ENCODE assay signal across 18 mouse cellular contexts in the genomic region with DNA sequence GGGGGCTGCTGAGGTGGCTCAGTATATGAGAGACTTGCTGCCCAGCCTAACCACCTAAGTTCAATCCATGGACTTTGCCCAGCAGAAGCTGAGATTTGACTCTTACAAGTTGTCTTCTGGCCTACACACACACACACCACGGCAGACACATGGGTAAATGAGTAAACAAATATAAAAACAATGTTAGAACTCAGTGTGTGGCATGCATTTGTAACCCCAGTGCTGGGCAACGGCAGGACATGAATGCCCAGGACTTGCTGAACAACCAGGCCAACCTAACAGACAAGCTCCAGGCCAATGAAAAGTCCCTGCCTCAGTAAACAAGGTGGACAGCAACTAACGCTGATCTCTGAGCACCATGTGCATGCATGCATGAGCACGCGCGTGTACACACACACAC. TPM values are rescaled to one million over a fixed set of nuclear protein-coding genes. Genes with fewer than 3 reads are reported as not detected.
DNase-seq lines count a peak whose midpoint lies in the region; ATAC-seq lines count a peak whose summit lies in the region.
"Had no signal": no experiment of that assay in that cellular context is flagged by ENCODE, and none has a peak within 500 bp of the region (broad histone marks: within the 10 kb centered on the region; RNA-seq: fewer than 3 reads in every experiment).

No protein-coding gene starts in this region.

- H3K27me3 ChIP-seq in kidney, embryonic 15.5 days, result no peaks in the 10 kb centered on the region
- H3K27me3 ChIP-seq: embryonic facial prominence, embryonic 15.5 days; forebrain, embryonic 15.5 days had no signal

- 86% methylated on average over 6 of the region's 6 CpGs for WGBS in kidney, embryonic 15.5 days

- ATAC-seq in kidney, embryonic 15.5 days (replicated peaks; ENCODE audit: low FRiP score), result no peak
- ATAC-seq in erythroid progenitor cell, adult 5-6 weeks (replicated peaks; ENCODE audit: low FRiP score, poor library complexity, severe bottlenecking), result no peak
- ATAC-seq: forebrain, embryonic 15.5 days had no signal

- no peaks in the 10 kb centered on the region for H3K9me3 ChIP-seq in kidney, embryonic 15.5 days (replicated peaks)
- H3K9me3 ChIP-seq: embryonic facial prominence, embryonic 15.5 days; forebrain, embryonic 15.5 days; heart, embryonic 13.5 days had no signal

- peak overlapping the region; percentile 19; the same call in 1 of the 2 replicates for H3K27ac ChIP-seq in kidney, embryonic 15.5 days
- H3K27ac ChIP-seq: embryonic facial prominence, embryonic 15.5 days; forebrain, embryonic 15.5 days; heart, embryonic 13.5 days had no signal

- peak; percentile 75 to 88 for DNase-seq in kidney, adult 8-10 months
- DNase-seq in kidney, postnatal 14 days, result peak; percentile 73
- no peak for DNase-seq in MN1 (ENCODE audit: low spot score)
- DNase-seq in retina, embryonic 14.5 days (ENCODE audit: low spot score), result no peak
- DNase-seq: adrenal gland, adult 8-10 months; adrenal gland, postnatal 36 days; cerebellum, adult 2 months; cerebellum, postnatal 14 days; embryo, embryonic 11 days; gastrocnemius, postnatal 36 days; heart, adult 11 months; heart, postnatal 36 days had no signal

- 0 out of 2 replicates have a peak, but pooled peaks cover 17% of the 10 kb centered on the region for H3K4me1 ChIP-seq in kidney, embryonic 15.5 days
- H3K4me1 ChIP-seq: forebrain, embryonic 15.5 days had no signal

- H3K4me2 ChIP-seq in kidney, embryonic 15.5 days, result no peak overlapping the region
- H3K4me2 ChIP-seq: embryonic facial prominence, embryonic 15.5 days; forebrain, embryonic 15.5 days; heart, embryonic 13.5 days had no signal

- no peak overlapping the region for H3K9ac ChIP-seq in kidney, embryonic 15.5 days
- H3K9ac ChIP-seq: embryonic facial prominence, embryonic 15.5 days; forebrain, embryonic 15.5 days; heart, embryonic 13.5 days had no signal

- no peak overlapping the region for H3K4me3 ChIP-seq in kidney, embryonic 15.5 days (replicated peaks)
- H3K4me3 ChIP-seq: embryonic facial prominence, embryonic 15.5 days; erythroblast, embryonic 14.5 days; forebrain, embryonic 15.5 days; heart, embryonic 13.5 days had no signal

- no peaks in the 10 kb centered on the region for H3K36me3 ChIP-seq in kidney, embryonic 15.5 days
- H3K36me3 ChIP-seq: embryonic facial prominence, embryonic 15.5 days; forebrain, embryonic 15.5 days; heart, embryonic 13.5 days had no signal

RNA-seq across cellular contexts. Expression of gene Ass1, which starts 30.4 kb away (rescaled TPM):
- polyA plus RNA-seq in kidney, embryonic 15.5 days (2015; fragmentation: Nextera tagmentation; extraction: Ambion mirVana), result 72.1 and 77.8 TPM in 2 replicates
- 5.0 and 15.1 TPM in 2 replicates for total RNA-seq in erythroid progenitor cell, adult 5-6 weeks (2015; ENCODE audit: low replicate concordance)
- 3.9 and 6.1 TPM in 2 replicates for total RNA-seq in erythroid progenitor cell, adult 5-6 weeks (2017; ENCODE audit: low replicate concordance)

Comparison
In these comparisons a context has a peak if more than half of its experiments do, and no peak if none do; other contexts are left out.
1. DNase-seq: peak in kidney, adult 8-10 months (2 of 2) and kidney, postnatal 14 days (single experiment); none in MN1 (single experiment) and retina, embryonic 14.5 days (single experiment).